Mouse (Mus musculus): ENCODE measurements around the gene Msx2.

DNA sequence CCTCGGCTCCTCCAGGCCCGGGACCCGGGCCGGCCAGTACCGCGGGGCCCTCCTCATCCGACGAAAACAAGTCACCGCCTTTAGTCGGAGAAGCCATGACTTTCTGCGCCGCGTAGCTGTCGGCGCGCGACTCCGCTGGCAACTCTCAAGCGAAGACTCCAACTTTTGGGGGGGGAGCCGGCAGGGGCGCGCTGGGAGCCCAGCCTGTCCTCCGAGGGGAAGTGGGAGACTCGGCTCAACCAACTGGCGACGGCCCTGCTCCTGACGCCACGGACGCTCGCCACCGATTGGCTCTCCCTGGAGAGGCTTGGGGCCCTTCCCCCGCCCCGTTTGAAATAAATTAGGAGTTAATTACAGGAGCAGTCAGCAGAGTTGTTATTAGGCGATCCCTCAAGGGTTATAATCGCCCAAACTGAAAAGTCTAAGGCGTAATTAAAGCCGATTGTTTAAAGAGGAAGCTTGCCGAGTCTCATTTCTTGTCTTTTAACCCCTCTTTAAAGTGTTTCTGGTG is at the start of gene Msx2:
- TF ChIP-seq POLR2A (IDR thresholded peaks at IDR 0.05; ENCODE audit: insufficient read depth, low read length) (no peak), CTCF (IDR thresholded peaks at IDR 0.05; ENCODE audit: low read depth, low read length) (no peak), EP300 (IDR thresholded peaks at IDR 0.05; ENCODE audit: insufficient read depth, low read depth, low read length) (no peak)
